In the genomic region with DNA sequence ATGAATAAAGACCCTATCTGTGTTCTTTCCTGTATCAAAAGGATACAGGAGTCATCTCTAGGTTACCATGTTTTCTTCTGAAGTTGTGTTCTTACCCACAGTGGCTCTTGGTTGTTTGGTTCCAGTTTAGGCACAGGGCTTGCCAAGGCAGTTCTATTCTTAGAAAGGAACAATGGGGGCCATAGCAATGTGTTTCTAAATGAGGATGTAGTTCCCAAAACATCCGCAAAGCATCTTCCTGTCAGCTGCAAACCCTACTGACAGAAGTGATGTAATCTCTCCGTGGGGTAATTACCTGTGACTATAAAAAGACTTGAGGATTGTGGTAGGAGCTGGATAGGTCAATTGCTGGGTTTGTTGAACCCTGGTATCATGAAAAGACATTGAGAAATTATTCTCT, we compare ENCODE assay signal across 11 mouse cellular contexts. TPM values are rescaled to one million over a fixed set of nuclear protein-coding genes. Genes with fewer than 3 reads are reported as not detected.
A peak's percentile ranks its signal among the peaks of the same experiment; 100 is the strongest.
DNase-seq lines count a peak whose midpoint lies in the region; ATAC-seq and TF ChIP-seq lines count a peak whose summit lies in the region.
"Had no signal": no experiment of that assay in that cellular context is flagged by ENCODE, and none has a peak within 500 bp of the region (broad histone marks: within the 10 kb centered on the region; RNA-seq: fewer than 3 reads in every experiment).

No protein-coding gene starts in this region.

- H3K27me3 ChIP-seq in lung, embryonic 16.5 days (ENCODE audit: control insufficient read depth, insufficient read depth, low read depth, low read length) = no peaks in the 10 kb centered on the region
- no peaks in the 10 kb centered on the region for H3K27me3 ChIP-seq in stomach, postnatal 0 days (ENCODE audit: control insufficient read depth, insufficient read depth, low read length)
- H3K27me3 ChIP-seq: limb, embryonic 13.5 days; midbrain, embryonic 15.5 days had no signal

- intact Hi-C loops in gastrocnemius, adult 2 months (cut with DNase I) = no loop called here

- H3K4me1 ChIP-seq in lung, embryonic 16.5 days (replicated peaks; ENCODE audit: control insufficient read depth, insufficient read depth, low read length) = peaks cover 29% of the 10 kb centered on the region
- 0 out of 2 replicates have a peak, but pooled peaks cover 2% of the 10 kb centered on the region for H3K4me1 ChIP-seq in stomach, postnatal 0 days (replicated peaks; ENCODE audit: control insufficient read depth, insufficient read depth)
- H3K4me1 ChIP-seq: midbrain, embryonic 15.5 days had no signal

- ATAC-seq in lung, embryonic 16.5 days (ENCODE audit: low read depth) = peak; percentile 51
- ATAC-seq in stomach, postnatal 0 days (ENCODE audit: low FRiP score, low TSS enrichment) = no peak
- ATAC-seq: midbrain, embryonic 15.5 days had no signal

- no peak overlapping the region for H3K4me2 ChIP-seq in lung, embryonic 16.5 days (ENCODE audit: low read depth, low read length)
- no peak overlapping the region for H3K4me2 ChIP-seq in stomach, postnatal 0 days (replicated peaks; ENCODE audit: low read depth)
- H3K4me2 ChIP-seq: limb, embryonic 13.5 days; midbrain, embryonic 15.5 days had no signal

- no peak overlapping the region for H3K9ac ChIP-seq in lung, embryonic 16.5 days (ENCODE audit: low read length)
- H3K9ac ChIP-seq in stomach, postnatal 0 days (ENCODE audit: low read length) = no peak overlapping the region
- H3K9ac ChIP-seq: limb, embryonic 13.5 days; midbrain, embryonic 15.5 days had no signal

- peak overlapping the region; percentile 78 for H3K27ac ChIP-seq in gastrocnemius, adult 2 months
- peak overlapping the region; percentile 58 for H3K27ac ChIP-seq in lung, embryonic 16.5 days (ENCODE audit: low read length)
- 0 out of 2 replicates have a peak overlapping the region, but pooled peaks have one; percentile 20 for H3K27ac ChIP-seq in stomach, postnatal 0 days (replicated peaks)
- H3K27ac ChIP-seq: kidney, postnatal 0 days; limb, embryonic 13.5 days; midbrain, embryonic 15.5 days had no signal

- no peak overlapping the region for H3K4me3 ChIP-seq in gastrocnemius, adult 2 months
- H3K4me3 ChIP-seq in lung, embryonic 16.5 days (ENCODE audit: low read length) = no peak overlapping the region
- H3K4me3 ChIP-seq in stomach, postnatal 0 days (ENCODE audit: low read depth, low read length) = no peak overlapping the region
- H3K4me3 ChIP-seq: limb, embryonic 13.5 days; midbrain, embryonic 15.5 days had no signal

- peak; percentile 29 for TF ChIP-seq CTCF in gastrocnemius, adult 2 months (IDR thresholded peaks at IDR 0.05)
- TF ChIP-seq CTCF in stomach, postnatal 0 days (IDR thresholded peaks at IDR 0.05; ENCODE audit: low read depth) = 0 out of 2 replicates have a peak, but pooled peaks have one; percentile 9

- no peak for DNase-seq in gastrocnemius, adult 2 months
- DNase-seq in gastrocnemius, postnatal 25 days = no peak
- no peak for DNase-seq in lung, postnatal 14 days
- DNase-seq in induced T-regulatory cell, adult 2 months (ENCODE audit: low read depth) = peak; percentile 43
- DNase-seq in stomach, postnatal 0 days (ENCODE audit: low spot score) = no peak
- no peak for DNase-seq in right cerebral cortex, postnatal 14 days
- no peak for DNase-seq in layer of hippocampus, postnatal 10 days (ENCODE audit: low spot score in 2 of 2)

- no peaks in the 10 kb centered on the region for H3K9me3 ChIP-seq in lung, embryonic 16.5 days (ENCODE audit: control insufficient read depth, low read length)
- no peaks in the 10 kb centered on the region for H3K9me3 ChIP-seq in stomach, postnatal 0 days (ENCODE audit: control insufficient read depth, low read length)
- H3K9me3 ChIP-seq: limb, embryonic 13.5 days; midbrain, embryonic 15.5 days had no signal

- TF ChIP-seq EP300 in stomach, postnatal 0 days (optimal IDR thresholded peaks at IDR 0.05) = no peak

- 0 out of 2 replicates have a peak, but pooled peaks cover 2% of the 10 kb centered on the region for H3K36me3 ChIP-seq in lung, embryonic 16.5 days (ENCODE audit: control insufficient read depth, insufficient read depth, low read length)
- peaks cover 4% of the 10 kb centered on the region; the same call in 1 of the 2 replicates for H3K36me3 ChIP-seq in stomach, postnatal 0 days (ENCODE audit: control insufficient read depth, insufficient read depth, low read length)
- H3K36me3 ChIP-seq: midbrain, embryonic 15.5 days had no signal

- WGBS in lung, embryonic 16.5 days = 46% methylated on average over 2 of the region's 2 CpGs
- WGBS in stomach, postnatal 0 days = 50% methylated on average over 2 of the region's 2 CpGs

RNA-seq across cellular contexts. Expression of a gene that starts 43.2 kb away (rescaled TPM):
- total RNA-seq in gastrocnemius, adult 2 months (2021) = 10 to 100 TPM; 37.7 to 41.1 TPM
- 10 to 100 TPM; 26.7 to 28.1 TPM for total RNA-seq in gastrocnemius, postnatal 25 days (2021)
- 21.9 and 22.8 TPM in 2 replicates for polyA plus RNA-seq in lung, embryonic 16.5 days (2015; fragmentation: Nextera tagmentation; extraction: Ambion mirVana)
- polyA plus RNA-seq in stomach, postnatal 0 days (2015; fragmentation: Nextera tagmentation; extraction: Ambion mirVana) = 12.3 and 12.9 TPM in 2 replicates
- total RNA-seq in layer of hippocampus, postnatal 10 days (2021) = 10 to 100 TPM; 36.3 to 36.5 TPM

Comparison
In these comparisons a context has a peak if more than half of its experiments do, and no peak if none do; other contexts are left out.
1. H3K27ac ChIP-seq: peak in every context shown above with its lines; median percentile 78 in gastrocnemius, adult 2 months; 58 in lung, embryonic 16.5 days; 20 in stomach, postnatal 0 days.